Mouse (Mus musculus): ENCODE data around the gene Srsf10. TPM values are rescaled to one million over a fixed set of nuclear protein-coding genes. Genes with fewer than 3 reads are reported as not detected.

The Srsf10 gene
- polyA plus RNA-seq, 1 experiment from 2014 or later = 259 TPM

- no peak for DNase-seq (ENCODE audit: low spot score)
- no peak overlapping the region for H3K4me3 ChIP-seq (ENCODE audit: low read depth, low read length)
- no peaks in the 10 kb centered on the region for H3K27me3 ChIP-seq (replicated peaks; ENCODE audit: control insufficient read depth, insufficient read depth, low read length)
- H3K4me2 ChIP-seq (ENCODE audit: low read length) = no peak overlapping the region
- H3K27ac ChIP-seq (ENCODE audit: low read depth, low read length) = no peak overlapping the region
- no peak for ATAC-seq
- 90% methylated on average over 12 of the region's 12 CpGs for WGBS
- no peaks in the 10 kb centered on the region for H3K4me1 ChIP-seq (ENCODE audit: control insufficient read depth, insufficient read depth, low read length)
- no peaks in the 10 kb centered on the region for H3K36me3 ChIP-seq (ENCODE audit: control insufficient read depth, insufficient read depth, low read length)
- no peak overlapping the region for H3K9ac ChIP-seq (ENCODE audit: low read length)
- H3K9me3 ChIP-seq (replicated peaks; ENCODE audit: control insufficient read depth, low read length) = no peaks in the 10 kb centered on the region
Measured at GRCm38 (mm10) chr4:135885676-135886075, 30.1 kb downstream of the Srsf10 start.

DNA sequence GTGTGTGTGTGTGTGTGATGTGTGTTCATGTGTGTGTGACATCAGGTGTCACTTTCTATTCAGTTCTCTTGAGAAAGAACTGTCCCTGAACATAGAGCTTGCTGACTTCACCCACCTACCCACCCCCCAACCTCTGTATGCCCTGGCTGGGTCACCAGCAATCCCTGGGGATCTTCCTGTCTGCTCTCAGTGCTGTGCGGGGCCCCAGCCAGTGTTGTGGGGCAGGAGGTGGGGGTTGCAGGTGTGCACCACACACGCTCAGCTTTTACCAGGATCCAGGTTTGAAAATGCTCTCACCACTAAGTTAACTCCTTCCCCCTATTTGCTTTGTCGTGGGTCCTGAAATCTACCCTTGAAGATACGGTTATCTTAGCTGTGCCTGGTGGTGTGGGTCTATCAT is 30.6 kb downstream of the Srsf10 start:
- Histone ChIP-seq H3K27ac (ENCODE audit: low read depth, low read length) (no peak overlapping the region), H3K36me3 (ENCODE audit: control insufficient read depth, insufficient read depth, low read length) (no peaks in the 10 kb centered on the region), H3K4me2 (ENCODE audit: low read length) (no peak overlapping the region), H3K9me3 (replicated peaks; ENCODE audit: control insufficient read depth, low read length) (no peaks in the 10 kb centered on the region), H3K4me3 (ENCODE audit: low read depth, low read length) (no peak overlapping the region), H3K9ac (ENCODE audit: low read length) (no peak overlapping the region), H3K4me1 (ENCODE audit: control insufficient read depth, insufficient read depth, low read length) (no peaks in the 10 kb centered on the region), H3K27me3 (replicated peaks; ENCODE audit: control insufficient read depth, insufficient read depth, low read length) (no peaks in the 10 kb centered on the region)
- no peak for DNase-seq (ENCODE audit: low spot score)
- 90% methylated on average over 4 of the region's 4 CpGs for WGBS
- no peak for ATAC-seq

DNA sequence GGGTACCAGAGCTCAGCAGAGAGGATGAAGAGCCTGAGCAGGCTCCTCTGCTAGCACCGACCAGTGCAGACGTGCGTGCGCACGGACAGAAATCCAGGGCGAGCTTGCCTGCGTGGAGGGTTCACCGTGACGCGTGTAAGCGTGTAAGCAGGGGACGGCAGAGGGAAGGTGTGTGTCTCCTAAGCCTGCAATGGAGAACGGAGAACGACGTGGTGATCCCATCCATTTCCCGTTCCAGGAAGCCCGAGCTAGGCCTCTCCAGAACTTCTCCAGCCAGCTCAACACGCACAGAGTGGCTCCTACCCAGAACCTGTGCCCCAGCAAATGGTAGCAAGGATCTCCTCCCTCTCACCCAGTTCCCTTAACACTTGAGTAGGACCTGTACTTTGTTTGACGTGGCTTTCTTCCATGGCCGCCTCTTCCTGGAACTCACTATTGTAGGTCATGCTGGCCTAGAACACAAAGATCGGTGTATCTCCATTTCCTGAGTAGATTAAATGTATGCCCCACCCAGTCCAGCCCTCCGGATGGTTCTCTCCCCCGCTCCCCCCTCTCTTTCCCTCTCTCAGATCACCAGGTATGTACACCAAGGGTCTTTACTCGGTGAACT is 33.0 kb downstream of the Srsf10 start:
- H3K4me1 ChIP-seq (ENCODE audit: control insufficient read depth, insufficient read depth, low read length) = no peaks in the 10 kb centered on the region
- no peaks in the 10 kb centered on the region for H3K9me3 ChIP-seq (replicated peaks; ENCODE audit: control insufficient read depth, low read length)
- no peak overlapping the region for H3K27ac ChIP-seq (ENCODE audit: low read depth, low read length)
- ATAC-seq = no peak
- H3K4me2 ChIP-seq (ENCODE audit: low read length) = no peak overlapping the region
- H3K27me3 ChIP-seq (replicated peaks; ENCODE audit: control insufficient read depth, insufficient read depth, low read length) = no peaks in the 10 kb centered on the region
- H3K36me3 ChIP-seq (ENCODE audit: control insufficient read depth, insufficient read depth, low read length) = no peaks in the 10 kb centered on the region
- no peak overlapping the region for H3K9ac ChIP-seq (ENCODE audit: low read length)
- 93% methylated on average over 24 of the region's 24 CpGs for WGBS
- DNase-seq (ENCODE audit: low spot score) = no peak
- H3K4me3 ChIP-seq (ENCODE audit: low read depth, low read length) = no peak overlapping the region

GRCm38 (mm10) chr4:135889146-135889883 is 33.8 kb downstream of the Srsf10 start:
- ATAC-seq (no peak), DNase-seq (ENCODE audit: low spot score) (no peak)
- no peaks in the 10 kb centered on the region for H3K4me1 ChIP-seq (ENCODE audit: control insufficient read depth, insufficient read depth, low read length)
- H3K4me2 ChIP-seq (ENCODE audit: low read length) = no peak overlapping the region
- H3K4me3 ChIP-seq (ENCODE audit: low read depth, low read length) = no peak overlapping the region
- no peak overlapping the region for H3K9ac ChIP-seq (ENCODE audit: low read length)
- no peaks in the 10 kb centered on the region for H3K36me3 ChIP-seq (ENCODE audit: control insufficient read depth, insufficient read depth, low read length)
- H3K27ac ChIP-seq (ENCODE audit: low read depth, low read length) = no peak overlapping the region
- WGBS = 81% methylated on average over 7 of the region's 7 CpGs
- H3K9me3 ChIP-seq (replicated peaks; ENCODE audit: control insufficient read depth, low read length) = no peaks in the 10 kb centered on the region
- no peaks in the 10 kb centered on the region for H3K27me3 ChIP-seq (replicated peaks; ENCODE audit: control insufficient read depth, insufficient read depth, low read length)

DNA sequence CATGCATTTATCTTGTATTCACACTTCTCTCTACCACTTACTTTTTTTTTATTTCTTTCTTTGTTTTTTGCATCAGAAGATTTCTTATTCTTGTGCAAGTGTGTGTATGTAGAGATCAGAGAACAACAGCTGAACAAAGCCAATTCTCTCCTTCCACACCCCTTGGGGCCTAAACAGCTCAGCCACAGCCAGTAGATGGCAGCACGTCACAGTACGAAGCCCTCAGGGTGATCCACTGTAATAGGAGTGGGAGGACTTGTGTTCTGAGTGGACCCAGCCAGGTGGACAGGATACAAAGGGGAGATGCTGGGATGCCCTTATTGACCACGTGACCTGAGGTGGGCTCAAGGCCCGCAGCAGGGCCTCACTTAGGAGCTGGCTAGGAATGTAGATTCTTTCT is 34.3 kb downstream of the Srsf10 start:
- no peak overlapping the region for H3K27ac ChIP-seq (ENCODE audit: low read depth, low read length)
- no peak overlapping the region for H3K9ac ChIP-seq (ENCODE audit: low read length)
- no peak overlapping the region for H3K4me3 ChIP-seq (ENCODE audit: low read depth, low read length)
- no peaks in the 10 kb centered on the region for H3K36me3 ChIP-seq (ENCODE audit: control insufficient read depth, insufficient read depth, low read length)
- DNase-seq (ENCODE audit: low spot score) (peak; percentile 85), ATAC-seq (peak; percentile 82)
- no peak overlapping the region for H3K4me2 ChIP-seq (ENCODE audit: low read length)
- H3K27me3 ChIP-seq (replicated peaks; ENCODE audit: control insufficient read depth, insufficient read depth, low read length) = no peaks in the 10 kb centered on the region
- WGBS = 5% methylated on average over 4 of the region's 4 CpGs
- H3K9me3 ChIP-seq (replicated peaks; ENCODE audit: control insufficient read depth, low read length) = no peaks in the 10 kb centered on the region
- H3K4me1 ChIP-seq (ENCODE audit: control insufficient read depth, insufficient read depth, low read length) = no peaks in the 10 kb centered on the region

- Histone ChIP-seq H3K4me2 (ENCODE audit: low read length) (no peak overlapping the region), H3K36me3 (ENCODE audit: control insufficient read depth, insufficient read depth, low read length) (no peaks in the 10 kb centered on the region), H3K9ac (ENCODE audit: low read length) (no peak overlapping the region), H3K27me3 (replicated peaks; ENCODE audit: control insufficient read depth, insufficient read depth, low read length) (no peaks in the 10 kb centered on the region), H3K27ac (ENCODE audit: low read depth, low read length) (no peak overlapping the region), H3K4me1 (ENCODE audit: control insufficient read depth, insufficient read depth, low read length) (no peaks in the 10 kb centered on the region), H3K9me3 (replicated peaks; ENCODE audit: control insufficient read depth, low read length) (no peaks in the 10 kb centered on the region), H3K4me3 (ENCODE audit: low read depth, low read length) (no peak overlapping the region)
- DNase-seq (ENCODE audit: low spot score) (no peak), ATAC-seq (no peak)
- WGBS = 79% methylated on average over 2 of the region's 2 CpGs
Measured at GRCm38 (mm10) chr4:135891539-135891938, 36.0 kb downstream of the Srsf10 start.

GRCm38 (mm10) chr4:135892884-135893283 is 37.3 kb downstream of the Srsf10 start:
- whole genome bisulfite sequencing = 59% methylated on average over 4 of the region's 4 CpGs
- Histone ChIP-seq H3K27ac (ENCODE audit: low read depth, low read length) (no peak overlapping the region), H3K4me3 (ENCODE audit: low read depth, low read length) (no peak overlapping the region), H3K9me3 (replicated peaks; ENCODE audit: control insufficient read depth, low read length) (no peaks in the 10 kb centered on the region), H3K4me1 (ENCODE audit: control insufficient read depth, insufficient read depth, low read length) (no peaks in the 10 kb centered on the region), H3K4me2 (ENCODE audit: low read length) (no peak overlapping the region), H3K27me3 (replicated peaks; ENCODE audit: control insufficient read depth, insufficient read depth, low read length) (no peaks in the 10 kb centered on the region), H3K9ac (ENCODE audit: low read length) (no peak overlapping the region), H3K36me3 (ENCODE audit: control insufficient read depth, insufficient read depth, low read length) (no peaks in the 10 kb centered on the region)
- ATAC-seq = no peak
- DNase-seq (ENCODE audit: low spot score) = no peak

DNA sequence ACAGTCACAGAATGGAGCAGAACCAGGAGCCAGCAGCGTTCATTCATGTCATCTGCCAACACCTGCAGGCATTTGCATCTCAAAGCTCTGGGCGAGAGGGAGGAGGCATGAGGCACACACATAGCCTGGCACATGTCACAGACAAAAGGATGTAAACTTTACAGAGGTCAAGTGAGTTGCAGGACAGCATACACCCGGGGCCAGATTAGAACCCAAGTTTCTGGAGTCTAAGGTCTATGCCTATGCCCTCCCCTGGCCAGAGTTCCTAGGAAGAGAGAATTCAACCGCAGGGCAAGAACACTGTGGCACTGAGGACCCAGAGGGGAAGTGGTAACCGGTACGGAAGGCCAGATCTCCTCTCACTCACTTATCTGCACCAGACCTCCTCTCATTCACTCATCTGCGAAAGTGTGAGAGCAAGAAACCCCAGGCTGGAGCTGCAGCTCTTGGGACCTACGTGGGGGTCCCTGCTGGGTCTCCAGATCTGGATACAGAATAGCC is 39.6 kb downstream of the Srsf10 start, which contains the start of gene Cnr2:
Gene Cnr2 (plus strand): TSS at position 324 of the 501 bp plus-strand sequence.
- no peaks in the 10 kb centered on the region for H3K36me3 ChIP-seq (ENCODE audit: control insufficient read depth, insufficient read depth, low read length)
- no peaks in the 10 kb centered on the region for H3K27me3 ChIP-seq (replicated peaks; ENCODE audit: control insufficient read depth, insufficient read depth, low read length)
- no peak within 1 kb of the TSS for H3K4me3 ChIP-seq (ENCODE audit: low read depth, low read length)
- H3K27ac ChIP-seq (ENCODE audit: low read depth, low read length) = no peak within 1 kb of the TSS
- WGBS = 56% methylated on average over 8 of the region's 8 CpGs
- H3K9ac ChIP-seq (ENCODE audit: low read length) = no peak within 1 kb of the TSS
- no peaks in the 10 kb centered on the region for H3K9me3 ChIP-seq (replicated peaks; ENCODE audit: control insufficient read depth, low read length)
- no peak for ATAC-seq
- no peaks in the 10 kb centered on the region for H3K4me1 ChIP-seq (ENCODE audit: control insufficient read depth, insufficient read depth, low read length)
- DNase-seq (ENCODE audit: low spot score) = no peak
- H3K4me2 ChIP-seq (ENCODE audit: low read length) = no peak within 1 kb of the TSS

DNA sequence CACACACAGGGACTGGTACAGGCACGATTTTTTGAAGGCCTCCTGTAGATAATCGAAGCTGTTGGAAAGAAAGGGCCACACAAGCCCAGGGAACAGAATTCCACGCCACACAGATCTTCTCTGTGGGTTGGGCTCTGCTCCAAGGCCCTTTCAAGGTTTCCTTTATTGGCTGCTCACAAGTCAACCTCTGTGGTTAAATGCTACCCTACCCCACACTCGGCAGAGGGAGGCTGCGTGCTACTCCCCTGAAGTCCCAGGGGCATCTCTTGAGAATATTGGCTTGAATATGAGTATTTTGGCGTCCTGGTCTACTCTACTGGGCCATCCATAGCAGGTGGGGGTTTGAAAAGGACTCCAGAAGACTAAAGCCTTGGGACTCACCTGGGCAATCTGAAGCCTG is 40.6 kb downstream of the Srsf10 start:
- H3K4me3 ChIP-seq (ENCODE audit: low read depth, low read length) = no peak overlapping the region
- H3K4me1 ChIP-seq (ENCODE audit: control insufficient read depth, insufficient read depth, low read length) = no peaks in the 10 kb centered on the region
- no peaks in the 10 kb centered on the region for H3K9me3 ChIP-seq (replicated peaks; ENCODE audit: control insufficient read depth, low read length)
- no peaks in the 10 kb centered on the region for H3K27me3 ChIP-seq (replicated peaks; ENCODE audit: control insufficient read depth, insufficient read depth, low read length)
- H3K27ac ChIP-seq (ENCODE audit: low read depth, low read length) = no peak overlapping the region
- ATAC-seq (no peak), DNase-seq (ENCODE audit: low spot score) (no peak)
- WGBS = 71% methylated on average over 6 of the region's 6 CpGs
- H3K4me2 ChIP-seq (ENCODE audit: low read length) = no peak overlapping the region
- no peak overlapping the region for H3K9ac ChIP-seq (ENCODE audit: low read length)
- no peaks in the 10 kb centered on the region for H3K36me3 ChIP-seq (ENCODE audit: control insufficient read depth, insufficient read depth, low read length)
